Mouse (Mus musculus): ENCODE results near the gene Abcg4. TPM values are rescaled to one million over a fixed set of nuclear protein-coding genes. Genes with fewer than 3 reads are reported as not detected.
A peak's percentile ranks its signal among the peaks of the same experiment; 100 is the strongest.

The Abcg4 gene
- polyA plus RNA-seq, 1 experiment from 2014 or later, result 18.1 TPM

DNA sequence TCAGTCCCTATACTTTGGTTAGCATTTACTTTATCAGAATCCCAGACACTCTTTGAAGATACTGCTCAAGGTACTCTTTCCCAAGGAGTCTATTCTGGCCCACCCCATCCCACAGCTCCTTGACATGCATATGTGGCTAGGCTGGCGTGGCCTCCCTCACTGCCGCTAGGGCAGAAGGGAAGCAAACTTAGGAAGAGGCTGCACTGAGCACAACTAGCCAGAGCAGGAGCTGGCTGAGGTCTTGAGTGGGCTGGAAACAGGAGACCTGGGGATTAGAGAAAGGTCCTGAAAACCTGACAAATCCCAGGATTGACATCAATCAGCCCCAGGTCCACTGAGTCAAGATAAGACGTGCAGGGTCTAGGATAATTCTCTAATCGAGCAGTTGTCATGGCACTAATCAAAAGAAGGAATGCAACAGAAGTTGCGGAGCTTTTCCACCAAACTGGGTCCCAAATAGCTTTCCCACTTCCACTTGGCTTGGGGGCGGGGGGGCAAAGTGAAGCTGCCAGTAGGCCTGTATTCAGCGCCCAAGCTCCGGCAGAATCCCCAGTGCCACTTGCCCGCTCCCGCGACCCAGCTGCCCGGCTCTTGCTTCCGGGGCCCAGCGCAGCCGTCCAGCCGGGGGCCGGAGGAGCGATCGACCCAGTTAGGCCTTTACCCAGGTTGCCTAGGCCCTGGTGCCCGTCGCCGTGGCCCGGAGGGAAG, 20.9 kb downstream of the Abcg4 start:
- 0 out of 2 replicates have a peak, but pooled peaks have one; percentile 35 for ATAC-seq
- Histone ChIP-seq H3K9me3 (no peaks in the 10 kb centered on the region), H3K4me3 (replicated peaks) (peak overlapping the region; percentile 33), H3K4me1 (replicated peaks) (peaks cover 33% of the 10 kb centered on the region), H3K9ac (replicated peaks) (peak overlapping the region; percentile 56), H3K27ac (peak overlapping the region; percentile 72), H3K4me2 (replicated peaks) (peak overlapping the region; percentile 52), H3K27me3 (no peaks in the 10 kb centered on the region), H3K36me3 (0 out of 2 replicates have a peak, but pooled peaks cover under 1% of the 10 kb centered on the region)
- WGBS, result 3% methylated on average over 23 of the region's 23 CpGs

DNA sequence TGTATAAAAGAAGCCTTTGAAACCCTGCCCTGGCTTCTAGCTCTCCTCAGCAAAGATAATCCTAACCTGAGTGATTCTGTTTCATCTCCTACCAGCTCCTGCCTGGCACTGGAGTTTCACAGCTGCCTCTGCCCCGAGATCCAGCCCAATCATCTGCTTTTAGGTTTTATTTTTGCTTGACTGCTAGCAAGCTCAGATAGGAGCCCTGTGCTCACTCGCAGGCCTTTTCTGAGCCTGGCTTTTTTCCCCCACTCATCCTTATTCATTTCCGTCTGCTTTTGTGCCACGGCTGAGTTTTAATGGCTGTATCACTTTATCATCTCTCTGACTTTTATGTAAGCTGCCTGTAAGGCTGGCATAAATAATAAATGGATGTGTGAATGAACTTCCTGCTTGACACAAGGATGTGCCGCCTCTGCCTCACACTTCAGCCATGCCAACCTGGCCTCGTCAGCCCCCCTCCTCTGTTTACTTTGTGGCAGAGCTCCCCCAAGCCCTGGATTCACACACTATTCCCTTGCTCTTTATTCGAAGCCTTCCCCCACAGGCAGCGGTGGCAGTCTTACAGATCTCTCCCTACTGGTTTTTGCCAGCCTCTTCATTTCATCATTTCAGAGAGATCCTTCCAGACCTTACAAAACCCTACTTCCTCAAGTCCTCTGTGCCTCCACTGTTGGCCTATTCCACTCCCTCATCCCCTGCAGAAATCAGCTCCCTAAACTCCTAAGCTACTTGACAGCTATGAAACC, 21.8 kb downstream of the Abcg4 start:
- 0 out of 2 replicates have a peak overlapping the region, but pooled peaks have one; percentile 8 for H3K9ac ChIP-seq (replicated peaks)
- peak overlapping the region; percentile 52; the same call in 1 of the 2 replicates for H3K4me2 ChIP-seq (replicated peaks)
- H3K4me3 ChIP-seq (replicated peaks), result no peak overlapping the region
- peaks cover 33% of the 10 kb centered on the region for H3K4me1 ChIP-seq (replicated peaks)
- no peaks in the 10 kb centered on the region for H3K27me3 ChIP-seq
- no peak for ATAC-seq
- WGBS, result 62% methylated on average over 8 of the region's 8 CpGs
- H3K27ac ChIP-seq, result peak overlapping the region; percentile 72
- no peaks in the 10 kb centered on the region for H3K9me3 ChIP-seq
- no peaks in the 10 kb centered on the region for H3K36me3 ChIP-seq

DNA sequence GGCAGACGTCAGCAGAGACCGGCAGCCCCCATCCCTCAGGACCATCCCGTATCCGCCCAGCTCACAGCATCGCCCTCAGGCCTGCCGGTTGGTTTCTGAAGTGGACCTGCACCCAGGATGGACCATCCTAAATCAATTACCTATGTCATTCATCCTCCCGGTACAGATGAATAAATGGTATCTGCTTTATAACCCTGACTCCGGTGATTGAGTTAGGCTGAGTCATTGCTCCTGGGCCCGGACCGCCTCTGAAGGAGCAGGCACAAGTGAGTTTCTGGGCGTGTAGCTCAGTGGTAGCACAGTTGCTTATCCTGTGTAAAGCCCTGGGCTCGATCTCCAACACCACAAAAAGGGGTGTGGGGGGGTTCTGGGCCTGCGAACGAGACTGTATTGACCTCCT, 27.0 kb downstream of the Abcg4 start:
- Histone ChIP-seq H3K4me2 (replicated peaks) (no peak overlapping the region), H3K9ac (replicated peaks) (no peak overlapping the region), H3K27ac (no peak overlapping the region), H3K4me3 (replicated peaks) (no peak overlapping the region), H3K4me1 (replicated peaks) (peaks cover 13% of the 10 kb centered on the region), H3K27me3 (no peaks in the 10 kb centered on the region), H3K9me3 (no peaks in the 10 kb centered on the region), H3K36me3 (no peaks in the 10 kb centered on the region)
- 83% methylated on average over 14 of the region's 14 CpGs for WGBS
- ATAC-seq, result no peak

- Histone ChIP-seq H3K36me3 (no peaks in the 10 kb centered on the region), H3K4me1 (replicated peaks) (peaks cover 22% of the 10 kb centered on the region), H3K4me2 (replicated peaks) (no peak overlapping the region), H3K27me3 (no peaks in the 10 kb centered on the region), H3K9ac (replicated peaks) (no peak overlapping the region), H3K27ac (no peak overlapping the region), H3K4me3 (replicated peaks) (no peak overlapping the region), H3K9me3 (no peaks in the 10 kb centered on the region)
- 80% methylated on average over 10 of the region's 10 CpGs for WGBS
- no peak for ATAC-seq
Observed at GRCm38 (mm10) chr9:44259014-44259413, 29.4 kb downstream of the Abcg4 start.

GRCm38 (mm10) chr9:44256213-44256612, 32.2 kb downstream of the Abcg4 start:
- H3K4me1 ChIP-seq (replicated peaks), result peaks cover 38% of the 10 kb centered on the region
- no peak overlapping the region for H3K9ac ChIP-seq (replicated peaks)
- no peaks in the 10 kb centered on the region for H3K9me3 ChIP-seq
- no peaks in the 10 kb centered on the region for H3K36me3 ChIP-seq
- H3K27me3 ChIP-seq, result no peaks in the 10 kb centered on the region
- no peak overlapping the region for H3K4me3 ChIP-seq (replicated peaks)
- no peak overlapping the region for H3K4me2 ChIP-seq (replicated peaks)
- no peak overlapping the region for H3K27ac ChIP-seq
- no peak for ATAC-seq
- 87% methylated on average over 8 of the region's 8 CpGs for WGBS

DNA sequence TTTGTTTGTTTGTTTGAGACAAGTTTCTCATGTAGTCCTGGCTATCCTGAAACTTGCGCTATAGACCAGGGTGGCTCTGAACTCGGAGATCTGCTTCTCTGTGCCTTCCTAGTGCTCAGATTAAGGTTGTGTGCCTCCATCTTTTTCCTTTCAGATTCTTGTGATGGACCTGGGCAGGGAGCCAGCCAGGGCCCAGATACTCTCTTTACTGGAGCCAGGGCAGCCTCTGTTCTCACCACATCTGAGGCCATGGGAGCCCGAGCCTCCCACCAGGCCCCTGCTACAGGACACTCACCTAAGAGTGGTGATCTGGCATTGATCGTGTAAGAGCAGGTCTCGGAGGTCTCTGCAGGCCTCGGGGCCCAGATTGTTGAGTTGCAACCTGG, 33.3 kb downstream of the Abcg4 start:
- 37% methylated on average over 6 of the region's 6 CpGs for WGBS
- Histone ChIP-seq H3K27me3 (no peaks in the 10 kb centered on the region), H3K9me3 (no peaks in the 10 kb centered on the region), H3K27ac (peak overlapping the region; percentile 81), H3K36me3 (no peaks in the 10 kb centered on the region), H3K4me3 (replicated peaks) (no peak overlapping the region), H3K4me1 (replicated peaks) (peaks cover 45% of the 10 kb centered on the region), H3K9ac (replicated peaks) (no peak overlapping the region), H3K4me2 (replicated peaks) (peak overlapping the region; percentile 22)
- peak; percentile 51 for ATAC-seq

DNA sequence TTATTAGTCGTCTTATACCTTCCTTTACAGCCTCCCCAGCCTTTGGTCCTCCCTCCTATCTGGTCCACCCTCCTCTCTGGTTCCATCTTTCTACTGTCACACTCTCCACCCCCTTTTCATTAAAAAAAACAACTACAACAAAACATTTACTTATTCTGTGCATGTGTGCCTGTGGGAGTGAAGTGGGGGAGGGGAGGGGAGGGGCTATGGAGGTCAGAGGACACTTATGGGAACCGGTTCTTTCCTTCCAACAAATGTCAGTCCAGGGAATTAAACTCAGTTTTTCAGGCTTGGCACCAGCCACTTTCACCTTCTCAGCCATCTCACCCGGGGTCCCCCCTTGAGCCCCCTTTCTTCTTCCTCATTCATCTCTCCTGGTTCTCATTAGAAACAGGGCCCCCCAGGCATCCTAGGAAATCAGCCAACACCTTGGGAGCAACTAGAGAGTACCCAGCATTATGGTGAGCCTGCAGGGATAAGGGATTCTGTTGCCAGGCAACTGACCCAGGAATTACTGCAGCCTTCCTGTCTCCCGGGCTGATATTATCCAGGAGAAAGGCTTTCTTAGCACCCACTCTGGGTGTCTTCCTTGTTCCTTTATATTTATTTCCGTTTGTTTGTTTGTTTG, 33.8 kb downstream of the Abcg4 start:
- H3K4me1 ChIP-seq (replicated peaks), result peaks cover 50% of the 10 kb centered on the region
- peak; percentile 81 for ATAC-seq
- no peaks in the 10 kb centered on the region for H3K9me3 ChIP-seq
- H3K36me3 ChIP-seq, result no peaks in the 10 kb centered on the region
- no peaks in the 10 kb centered on the region for H3K27me3 ChIP-seq
- 0% methylated on average over 5 of the region's 5 CpGs for whole genome bisulfite sequencing
- no peak overlapping the region for H3K9ac ChIP-seq (replicated peaks)
- peak overlapping the region; percentile 22 for H3K4me2 ChIP-seq (replicated peaks)
- H3K4me3 ChIP-seq (replicated peaks), result no peak overlapping the region
- peak overlapping the region; percentile 81 for H3K27ac ChIP-seq

DNA sequence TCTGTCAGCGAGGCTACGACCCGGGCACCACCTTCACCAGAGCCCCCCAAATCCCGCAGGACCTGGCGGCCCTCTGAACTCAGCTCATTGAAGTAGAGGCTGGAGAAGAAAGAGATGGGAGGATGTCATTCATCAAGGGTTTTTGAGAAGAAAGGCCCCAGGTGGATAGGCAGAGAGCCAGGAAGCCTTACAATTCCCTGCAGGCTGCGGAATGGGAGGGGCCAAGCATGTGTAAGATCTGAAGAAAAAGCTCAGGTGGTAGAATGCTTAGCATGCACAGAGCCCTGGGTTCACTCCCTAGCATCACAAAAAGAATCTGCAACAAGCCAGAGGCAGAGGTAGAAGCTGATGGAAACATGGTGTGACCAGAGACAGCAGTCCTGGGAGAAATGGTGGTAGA, 35.0 kb downstream of the Abcg4 start:
- Histone ChIP-seq H3K4me1 (replicated peaks) (peaks cover 54% of the 10 kb centered on the region), H3K36me3 (no peaks in the 10 kb centered on the region), H3K27me3 (0 out of 2 replicates have a peak, but pooled peaks cover 4% of the 10 kb centered on the region), H3K9me3 (no peaks in the 10 kb centered on the region), H3K9ac (replicated peaks) (no peak overlapping the region), H3K27ac (peak overlapping the region; percentile 81), H3K4me2 (replicated peaks) (no peak overlapping the region), H3K4me3 (replicated peaks) (no peak overlapping the region)
- WGBS, result 66% methylated on average over 6 of the region's 6 CpGs
- ATAC-seq, result no peak

DNA sequence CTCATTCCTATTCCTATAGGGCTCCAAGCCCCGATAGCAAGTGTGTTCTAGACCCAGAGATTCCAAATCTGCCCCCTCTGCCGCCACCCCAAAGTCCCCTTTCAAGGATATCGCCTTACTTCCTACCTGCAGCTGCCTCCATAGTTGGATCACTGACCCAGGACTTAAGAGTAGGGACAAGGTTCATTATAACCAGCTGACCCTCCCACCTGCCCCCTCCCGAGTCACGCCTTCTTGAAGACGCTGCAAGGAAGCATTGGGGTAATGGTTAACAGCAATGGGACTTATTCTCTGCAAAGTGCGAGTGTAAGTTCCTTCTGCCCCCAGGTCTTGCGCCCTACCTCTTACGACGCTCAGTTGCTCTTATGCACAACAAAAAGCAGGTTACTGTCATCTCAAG, 37.1 kb downstream of the Abcg4 start, which contains the start of gene Pdzd3:
Gene Pdzd3 (minus strand): TSS at position 158 of the 400 bp plus-strand sequence.
- H3K27ac ChIP-seq, result no peak within 1 kb of the TSS

DNA sequence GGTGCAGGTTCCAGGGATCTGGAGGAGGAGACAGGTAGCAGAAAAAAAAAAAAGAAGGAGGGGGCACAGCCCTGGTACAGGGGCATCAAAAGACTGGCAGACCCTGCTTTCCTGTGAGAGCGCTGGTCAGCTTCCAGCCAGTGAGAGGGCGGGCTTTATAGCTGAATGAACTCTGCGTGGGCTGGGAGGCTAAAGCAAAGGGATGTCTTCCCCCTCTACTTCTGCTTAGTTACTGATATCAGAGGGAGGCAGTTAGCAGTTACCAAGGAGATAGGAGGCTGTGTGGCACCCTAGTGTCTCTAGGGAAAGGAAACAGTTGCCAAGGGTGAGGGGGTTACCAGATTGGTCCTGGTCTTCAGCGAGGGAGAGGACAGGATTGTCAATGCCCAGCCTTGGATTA, 38.0 kb downstream of the Abcg4 start:
- H3K4me2 ChIP-seq (replicated peaks), result no peak overlapping the region
- no peak overlapping the region for H3K4me3 ChIP-seq (replicated peaks)
- H3K9ac ChIP-seq (replicated peaks), result no peak overlapping the region
- 39% methylated on average over 4 of the region's 4 CpGs for WGBS
- 0 out of 2 replicates have a peak, but pooled peaks cover 4% of the 10 kb centered on the region for H3K27me3 ChIP-seq
- H3K27ac ChIP-seq, result no peak overlapping the region
- H3K4me1 ChIP-seq (replicated peaks), result peaks cover 46% of the 10 kb centered on the region
- no peak for ATAC-seq
- H3K9me3 ChIP-seq, result no peaks in the 10 kb centered on the region
- no peaks in the 10 kb centered on the region for H3K36me3 ChIP-seq

More for the DNA sequence above, 37.1 kb downstream of the Abcg4 start, which contains the start of gene Pdzd3:
- peaks cover 54% of the 10 kb centered on the region for H3K4me1 ChIP-seq (replicated peaks)
- ATAC-seq, result no peak
- no peak within 1 kb of the TSS for H3K9ac ChIP-seq (replicated peaks)
- no peaks in the 10 kb centered on the region for H3K9me3 ChIP-seq
- 0 out of 2 replicates have a peak, but pooled peaks cover 4% of the 10 kb centered on the region for H3K27me3 ChIP-seq
- H3K36me3 ChIP-seq, result no peaks in the 10 kb centered on the region
- no peak within 1 kb of the TSS for H3K4me2 ChIP-seq (replicated peaks)
- 89% methylated on average over 10 of the region's 10 CpGs for WGBS
- no peak within 1 kb of the TSS for H3K4me3 ChIP-seq (replicated peaks)

- ATAC-seq, result peak; percentile 71
- no peak overlapping the region for H3K27ac ChIP-seq
- peaks cover 36% of the 10 kb centered on the region for H3K4me1 ChIP-seq (replicated peaks)
- H3K9ac ChIP-seq (replicated peaks), result 0 out of 2 replicates have a peak overlapping the region, but pooled peaks have one; percentile 10
- 46% methylated on average over 26 of the region's 26 CpGs for WGBS
- 0 out of 2 replicates have a peak, but pooled peaks cover 4% of the 10 kb centered on the region for H3K27me3 ChIP-seq
- H3K36me3 ChIP-seq, result no peaks in the 10 kb centered on the region
- no peak overlapping the region for H3K4me2 ChIP-seq (replicated peaks)
- no peak overlapping the region for H3K4me3 ChIP-seq (replicated peaks)
- no peaks in the 10 kb centered on the region for H3K9me3 ChIP-seq
Observed at GRCm38 (mm10) chr9:44249181-44250146, 39.0 kb downstream of the Abcg4 start.

Data from midbrain, embryonic 13.5 days (tissue).